Mouse (Mus musculus): ENCODE results near the gene Spdef.

Gene Spdef

DNA sequence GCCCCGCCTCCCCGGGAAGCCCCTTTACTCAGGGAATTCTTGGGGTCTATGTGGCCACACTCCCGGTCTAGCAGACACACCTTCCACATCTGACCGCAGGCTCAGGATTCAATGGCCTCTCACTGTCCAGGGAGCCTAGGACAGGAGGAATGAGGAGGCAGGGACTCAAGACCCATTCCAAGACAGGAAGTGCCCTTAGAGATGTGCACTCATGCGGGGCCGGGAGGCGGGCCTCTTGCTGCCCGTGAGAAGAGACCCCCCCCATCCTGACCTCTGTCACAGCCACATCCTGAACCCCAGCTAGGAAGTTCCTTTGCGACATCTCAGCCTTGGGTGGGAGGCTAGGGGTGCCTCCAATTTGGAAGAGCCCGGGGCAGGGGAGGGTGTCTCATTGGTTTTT is 3.7 kb downstream of the Spdef start:
- DNase-seq = peak; percentile 37

DNA sequence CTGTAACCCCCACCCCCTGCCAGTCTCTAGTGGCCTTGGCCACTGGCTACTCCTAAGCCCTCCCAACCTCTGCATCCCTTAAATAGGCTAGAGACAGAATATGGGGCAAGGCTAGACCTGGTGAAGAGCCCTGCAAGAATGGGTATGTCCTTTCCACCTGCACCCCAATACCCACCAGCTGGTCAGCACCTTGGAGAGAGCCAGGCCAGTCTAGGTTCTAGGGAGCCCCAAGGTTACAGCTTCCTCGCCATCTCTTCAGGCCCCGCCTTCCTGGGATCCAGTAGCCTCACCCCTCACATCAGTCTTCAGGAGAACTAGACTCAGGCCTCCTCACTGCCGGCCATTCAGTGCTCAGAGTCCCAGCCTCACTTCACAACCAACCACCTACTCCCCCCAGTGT is 4.4 kb downstream of the Spdef start:
- no peak for DNase-seq

- DNase-seq = no peak
These were observed 7.6 kb downstream of the Spdef start for GRCm38 (mm10) chr17:27721125-27721664.

DNA sequence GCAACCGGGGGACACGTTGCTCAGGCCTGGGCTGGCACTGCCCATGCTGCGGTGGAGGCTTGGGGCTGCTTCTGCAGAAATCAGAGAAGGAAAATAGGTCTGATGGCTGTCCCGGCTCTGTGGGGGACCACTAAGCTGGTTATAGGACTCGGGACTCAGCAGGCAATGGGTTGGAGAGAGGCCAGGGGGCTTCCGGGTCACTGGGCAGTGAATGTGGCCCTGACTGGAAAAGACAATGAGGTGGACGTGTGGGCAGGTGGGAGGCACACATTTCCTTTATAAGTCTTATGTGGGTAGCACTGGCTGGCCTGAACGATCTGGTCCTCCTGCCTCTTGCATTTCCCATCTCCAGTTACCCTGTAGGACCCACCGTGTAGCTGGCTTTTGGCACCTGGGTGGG is 8.4 kb downstream of the Spdef start:
- DNase-seq = no peak

DNA sequence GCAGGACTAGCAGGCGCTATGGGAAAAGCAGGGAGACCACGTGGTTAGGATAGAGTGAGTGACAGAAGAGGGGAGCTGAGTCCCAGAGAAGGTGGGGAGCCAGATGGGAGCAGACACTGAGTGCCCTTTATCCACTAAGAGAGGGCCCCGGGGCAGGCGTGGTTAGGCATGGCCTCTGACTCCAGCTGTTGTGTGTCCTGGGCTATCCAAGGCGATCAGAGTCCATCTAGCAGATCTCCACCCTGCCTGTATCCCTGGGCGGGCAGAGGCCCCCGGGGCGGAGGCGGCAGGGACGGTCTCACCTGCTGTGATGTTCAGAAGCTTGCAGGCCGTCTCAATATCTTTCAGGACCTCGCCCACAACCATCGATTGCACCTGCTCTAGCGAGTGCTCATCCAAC is 9.1 kb downstream of the Spdef start:
- no peak for DNase-seq

GRCm38 (mm10) chr17:27718250-27718649 is 10.5 kb downstream of the Spdef start:
- DNase-seq = peak; percentile 56

GRCm38 (mm10) chr17:27716804-27717203 is 12.0 kb downstream of the Spdef start:
- peak; percentile 70 for DNase-seq

GRCm38 (mm10) chr17:27712832-27713231 is 15.9 kb downstream of the Spdef start:
- DNase-seq = no peak

DNA sequence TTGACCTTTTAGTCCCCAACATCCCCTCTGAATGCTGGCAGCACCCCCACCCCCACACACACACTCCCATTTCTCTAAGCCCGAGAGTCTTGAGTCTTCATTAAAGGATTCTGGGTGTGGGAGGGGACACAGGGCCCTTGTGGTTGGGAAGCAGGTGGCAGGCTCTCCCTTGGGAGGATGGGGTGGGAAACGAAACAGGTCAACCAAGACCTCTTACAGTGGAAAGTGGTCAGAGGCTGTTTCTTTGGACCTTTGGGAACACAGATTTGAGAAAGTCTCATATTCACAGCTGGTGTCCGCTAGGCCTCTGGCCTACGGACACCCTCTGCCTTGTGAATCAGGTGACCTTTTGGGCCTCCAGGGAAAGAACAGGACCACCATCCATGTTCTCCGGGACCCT is 19.1 kb downstream of the Spdef start:
- no peak for DNase-seq

GRCm38 (mm10) chr17:27707954-27708661 is 20.6 kb downstream of the Spdef start:
- DNase-seq = peak; percentile 94

DNA sequence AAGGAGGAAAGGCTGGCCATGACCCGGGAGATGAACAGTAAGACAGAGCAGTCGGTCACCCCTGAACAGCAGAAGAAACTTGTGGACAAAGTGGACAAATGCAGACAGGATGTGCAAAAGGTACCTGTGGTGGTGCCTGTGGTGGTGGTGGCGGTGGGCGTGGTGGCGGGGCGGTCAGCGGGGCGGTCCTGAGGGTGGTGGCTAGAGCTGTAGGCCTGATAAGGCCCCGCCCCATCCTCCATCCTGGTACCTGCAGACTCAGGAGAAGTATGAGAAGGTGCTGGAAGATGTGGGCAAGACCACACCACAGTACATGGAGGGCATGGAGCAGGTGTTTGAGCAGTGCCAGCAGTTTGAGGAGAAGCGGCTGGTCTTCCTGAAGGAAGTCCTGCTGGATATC is 23.1 kb downstream of the Spdef start:
- DNase-seq = no peak

GRCm38 (mm10) chr17:27703961-27704621 is 24.7 kb downstream of the Spdef start:
- peak; percentile 51 for DNase-seq

- DNase-seq = peak; percentile 82
These were observed 26.2 kb downstream of the Spdef start for GRCm38 (mm10) chr17:27702518-27702917.

- no peak for DNase-seq
These were observed 26.9 kb downstream of the Spdef start for GRCm38 (mm10) chr17:27701856-27702255.

- DNase-seq = no peak
These were observed 27.9 kb downstream of the Spdef start for GRCm38 (mm10) chr17:27700812-27701211.

DNA sequence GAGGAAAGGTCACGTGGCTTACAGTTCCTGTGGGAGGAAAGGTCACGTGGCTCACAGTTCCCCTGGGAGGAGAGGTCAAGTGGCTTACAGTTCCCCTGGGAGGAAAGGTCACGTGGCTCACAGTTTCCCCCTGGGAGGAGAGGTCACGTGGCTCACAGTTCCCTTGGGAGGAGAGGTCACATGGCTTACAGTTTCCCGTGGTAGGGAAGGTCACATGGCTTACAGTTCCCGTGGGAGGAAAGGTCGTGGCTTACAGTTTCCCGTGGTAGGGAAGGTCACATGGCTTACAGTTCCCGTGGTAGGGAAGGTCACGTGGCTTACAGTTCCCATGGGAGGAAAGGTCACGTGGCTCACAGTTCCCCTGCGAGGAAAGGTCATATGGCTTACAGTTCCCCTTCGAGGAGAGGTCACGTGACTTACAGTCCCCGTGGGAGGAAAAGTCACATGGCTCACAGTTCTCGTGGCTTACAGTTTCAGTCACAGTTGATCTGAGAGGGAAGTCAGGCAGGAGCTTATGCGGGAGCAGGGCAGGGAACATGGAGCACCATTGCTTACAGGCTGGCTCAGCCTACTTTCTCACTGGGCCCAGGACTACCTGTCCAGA is 29.0 kb downstream of the Spdef start:
- DNase-seq = no peak

GRCm38 (mm10) chr17:27690993-27691693 is 37.6 kb downstream of the Spdef start:
- no peak for DNase-seq

- DNase-seq = no peak
These were observed 42.4 kb downstream of the Spdef start for GRCm38 (mm10) chr17:27686395-27686794.

- DNase-seq = peak; percentile 22
These were observed 43.2 kb downstream of the Spdef start for GRCm38 (mm10) chr17:27685550-27685913.

DNA sequence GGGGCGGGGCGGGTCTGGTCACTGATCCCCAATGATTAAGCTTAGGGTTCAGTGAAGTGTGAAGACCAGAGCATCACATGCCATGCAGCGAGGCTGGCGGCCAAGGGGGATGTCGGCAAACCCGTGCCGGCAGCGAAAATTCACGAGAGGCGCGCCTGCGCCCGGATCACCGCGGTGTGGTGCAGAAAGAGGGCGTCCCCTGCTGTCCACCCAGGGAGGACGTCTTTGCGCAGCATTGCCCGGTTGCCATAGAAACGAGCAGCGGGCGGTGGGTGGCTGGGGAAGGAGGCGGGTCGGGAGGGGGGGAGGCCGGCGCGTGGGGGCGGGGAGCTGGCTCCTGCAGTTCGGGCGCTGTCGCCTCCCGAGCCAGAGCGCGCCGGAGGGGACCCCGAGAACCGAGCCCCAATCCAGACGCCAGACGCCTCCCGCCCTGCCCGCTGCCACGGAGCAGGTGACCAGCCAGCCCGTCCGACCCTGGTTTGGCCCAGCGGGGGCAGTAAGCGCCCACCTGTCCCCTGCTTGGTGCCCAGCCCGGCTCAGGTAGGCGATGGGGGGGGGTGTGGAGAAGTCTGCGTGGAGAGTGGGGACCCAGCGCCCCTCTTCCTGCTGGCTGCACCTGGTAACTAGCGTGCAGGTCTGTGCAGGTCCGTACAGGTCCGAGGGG is 43.7 kb downstream of the Spdef start:
- peak; percentile 88 for DNase-seq

GRCm38 (mm10) chr17:27678924-27679813 is 49.6 kb downstream of the Spdef start:
- DNase-seq = peak; percentile 21

DNA sequence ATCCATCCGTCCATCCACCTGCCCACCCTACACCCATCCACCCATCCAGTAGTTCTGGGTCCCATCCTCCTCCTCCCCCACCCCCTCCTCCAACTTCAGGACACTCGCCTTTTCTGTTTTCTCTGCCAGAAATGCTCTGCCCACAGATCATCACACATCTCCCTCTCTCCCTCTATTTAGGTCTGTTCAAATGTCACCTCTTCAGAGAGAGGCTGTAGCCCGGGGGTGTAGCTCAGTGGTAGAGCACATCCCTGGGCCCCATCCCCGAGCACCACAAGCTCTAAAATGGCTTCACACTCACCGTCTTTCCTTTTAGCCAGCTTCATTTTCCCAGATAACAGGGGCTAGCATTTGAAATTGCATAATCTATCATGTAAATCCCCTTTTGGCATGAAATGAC is 51.0 kb downstream of the Spdef start:
- no peak for DNase-seq
